Mouse (Mus musculus): ENCODE data around the gene Pxt1.

The Pxt1 gene

DNA sequence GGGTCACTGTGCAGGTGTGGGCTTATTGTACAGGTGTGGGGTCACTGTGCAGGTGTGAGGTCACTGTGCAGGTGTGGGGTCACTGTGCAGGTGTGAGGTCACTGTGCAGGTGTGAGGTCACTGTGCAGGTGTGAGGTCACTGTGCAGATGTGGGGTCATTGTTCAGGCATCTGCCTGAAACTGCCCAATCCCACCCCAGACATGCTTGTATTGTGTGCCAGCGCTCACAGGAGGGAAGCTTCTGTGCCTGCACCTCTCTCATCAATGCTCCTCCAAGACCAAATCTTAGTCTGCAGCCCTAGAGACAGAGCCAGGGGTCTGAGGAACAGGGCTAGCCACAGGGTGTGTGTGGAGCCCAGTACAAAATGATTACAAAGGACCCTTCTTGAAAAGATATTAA is 27.1 kb downstream of the Pxt1 start:
- DNase-seq (ENCODE audit: extremely low spot score, low read depth, low spot score), result no peak

DNA sequence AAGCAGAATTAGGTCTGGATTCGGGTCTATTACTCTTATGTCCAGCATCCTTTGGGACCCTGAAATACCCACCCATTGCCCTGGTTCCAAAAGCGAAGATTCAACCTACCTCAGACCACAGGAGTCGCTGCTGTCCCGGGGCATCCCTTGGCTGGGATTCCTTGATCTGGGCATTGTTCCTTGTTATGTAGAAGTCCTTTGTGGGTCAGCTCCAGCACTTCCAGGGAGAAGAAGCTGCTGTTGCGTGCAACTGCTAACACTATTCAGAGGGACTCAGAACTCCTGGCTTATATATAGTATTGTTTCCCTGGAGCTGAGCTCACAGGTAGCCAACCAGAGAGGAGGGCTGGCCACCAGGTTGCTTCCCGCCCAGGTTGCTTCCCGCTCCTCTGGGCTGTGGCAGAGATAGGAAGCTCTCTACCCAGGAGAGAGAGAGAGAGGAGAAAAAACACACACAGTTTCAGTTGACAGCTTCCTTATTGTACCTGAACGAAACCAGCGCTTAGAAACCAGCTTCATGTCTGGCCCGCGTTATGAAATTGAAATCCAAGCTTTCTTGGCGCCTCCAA is 28.5 kb downstream of the Pxt1 start, which contains the start of gene 4930539E08Rik:
TSS of gene 4930539E08Rik (minus strand) at position 265 of the 569 bp plus-strand sequence.
- DNase-seq (ENCODE audit: extremely low spot score, low read depth, low spot score), result no peak

DNA sequence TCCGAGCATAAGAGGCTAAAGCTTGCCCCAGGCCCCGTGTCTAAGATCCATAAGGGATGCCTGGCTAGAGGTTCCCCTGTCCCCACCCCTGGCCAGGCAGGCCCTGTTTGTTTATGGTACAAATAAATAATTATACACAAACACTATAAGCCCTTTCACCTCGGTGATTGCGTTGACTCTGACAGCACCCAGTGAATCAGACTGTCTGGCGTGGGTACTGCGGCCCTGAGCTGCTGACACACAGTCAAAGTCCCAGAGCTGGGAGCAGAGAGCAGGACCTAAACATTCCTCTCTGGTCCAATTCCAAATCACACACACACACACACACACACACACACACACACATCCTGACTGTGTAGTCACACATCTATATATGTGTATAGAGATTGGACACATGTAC is 29.7 kb downstream of the Pxt1 start:
- DNase-seq (ENCODE audit: extremely low spot score, low read depth, low spot score), result no peak

DNA sequence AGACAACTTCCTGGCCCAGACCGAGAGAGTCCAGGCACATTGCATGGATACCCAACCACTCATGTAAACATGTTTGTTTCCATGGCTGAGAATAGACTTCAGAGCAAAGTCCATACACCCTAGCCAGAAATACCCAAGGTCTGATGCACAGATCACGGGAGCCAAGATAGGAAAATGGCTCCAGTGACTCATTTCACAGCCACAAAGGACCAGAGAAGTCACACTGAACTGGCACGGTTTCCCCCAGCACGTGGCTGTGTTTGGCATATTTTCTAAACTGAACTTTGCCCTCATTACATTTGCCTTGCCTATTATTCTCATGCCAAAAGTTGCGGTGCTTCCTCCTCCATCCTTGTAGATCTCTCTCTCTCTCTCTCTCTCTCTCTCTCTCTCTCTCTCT is 30.4 kb downstream of the Pxt1 start:
- no peak for DNase-seq (ENCODE audit: extremely low spot score, low read depth, low spot score)

DNA sequence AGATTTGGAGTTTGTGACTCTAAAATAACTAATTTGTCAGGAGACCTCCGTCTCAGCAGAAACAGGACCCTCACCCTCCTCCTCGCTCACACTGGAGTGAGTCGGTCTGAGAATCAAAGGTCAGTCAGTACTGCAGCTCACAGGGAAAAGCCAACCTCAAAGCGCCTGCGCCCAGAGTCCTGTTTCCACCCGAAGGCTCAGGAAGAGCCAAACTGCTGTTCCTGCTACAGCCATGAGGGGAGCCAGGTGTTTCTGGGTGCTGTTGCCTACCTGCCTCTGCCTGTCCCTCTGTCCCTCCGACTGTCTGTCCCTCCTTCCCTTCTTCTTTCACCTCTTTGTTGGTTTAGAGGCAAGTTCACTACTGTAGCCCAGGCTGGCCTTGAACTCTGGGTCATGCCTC is 33.5 kb downstream of the Pxt1 start:
- DNase-seq (ENCODE audit: extremely low spot score, low read depth, low spot score), result no peak

DNA sequence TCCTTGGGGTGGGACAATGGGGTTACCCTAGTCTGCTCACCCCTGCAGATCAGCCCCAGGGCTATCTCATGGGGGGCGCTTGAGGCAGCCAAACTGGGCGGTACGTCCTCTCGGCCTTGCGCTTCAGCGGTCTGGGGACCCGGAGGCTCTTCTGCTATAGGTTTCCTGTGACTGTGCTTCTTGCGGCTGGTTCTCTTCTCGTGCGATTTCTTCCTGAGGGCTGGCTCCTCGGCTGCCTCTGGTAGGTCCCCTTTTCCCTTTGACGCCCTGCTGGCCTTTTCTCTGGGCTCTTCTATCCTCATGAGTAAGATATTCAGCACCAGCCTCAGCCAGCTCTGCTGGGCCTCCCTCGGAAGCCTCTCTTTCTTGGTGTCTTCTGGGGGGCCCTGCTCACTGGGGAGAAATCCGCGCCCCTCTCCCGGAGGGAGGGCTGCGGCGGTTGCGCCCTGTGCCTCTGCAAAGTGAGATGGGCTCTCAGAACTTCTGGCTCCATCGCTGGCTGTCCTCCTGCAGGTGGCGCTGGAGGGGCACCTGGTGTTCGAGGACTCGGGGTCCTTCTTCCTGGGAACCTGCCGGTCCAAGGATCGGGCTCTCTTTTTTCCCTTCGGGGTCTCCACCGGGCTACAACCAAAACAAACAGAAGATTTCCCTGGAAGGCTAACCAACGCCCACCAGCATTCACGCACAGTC is 34.2 kb downstream of the Pxt1 start:
- DNase-seq (ENCODE audit: extremely low spot score, low read depth, low spot score), result no peak

DNA sequence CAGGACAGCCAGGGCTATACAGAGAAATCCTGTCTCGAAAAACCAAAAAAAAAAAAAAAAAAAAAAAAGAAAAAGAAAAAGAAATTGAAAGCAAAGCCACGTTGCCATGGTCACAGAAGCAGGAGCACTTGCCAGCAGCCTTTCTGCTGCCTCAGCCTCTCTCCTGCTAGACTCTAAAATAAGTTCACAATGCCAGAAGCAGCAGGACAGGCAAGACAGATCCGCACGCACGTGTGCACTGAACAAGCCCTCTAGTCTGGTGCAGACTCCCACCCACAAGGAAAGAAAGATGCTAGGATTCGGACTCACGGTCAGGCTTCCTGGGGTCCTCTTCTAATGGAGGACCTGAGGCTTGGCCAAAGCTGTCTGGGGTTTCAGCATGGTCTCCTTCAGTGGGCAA is 35.7 kb downstream of the Pxt1 start:
- no peak for DNase-seq (ENCODE audit: extremely low spot score, low read depth, low spot score)

DNA sequence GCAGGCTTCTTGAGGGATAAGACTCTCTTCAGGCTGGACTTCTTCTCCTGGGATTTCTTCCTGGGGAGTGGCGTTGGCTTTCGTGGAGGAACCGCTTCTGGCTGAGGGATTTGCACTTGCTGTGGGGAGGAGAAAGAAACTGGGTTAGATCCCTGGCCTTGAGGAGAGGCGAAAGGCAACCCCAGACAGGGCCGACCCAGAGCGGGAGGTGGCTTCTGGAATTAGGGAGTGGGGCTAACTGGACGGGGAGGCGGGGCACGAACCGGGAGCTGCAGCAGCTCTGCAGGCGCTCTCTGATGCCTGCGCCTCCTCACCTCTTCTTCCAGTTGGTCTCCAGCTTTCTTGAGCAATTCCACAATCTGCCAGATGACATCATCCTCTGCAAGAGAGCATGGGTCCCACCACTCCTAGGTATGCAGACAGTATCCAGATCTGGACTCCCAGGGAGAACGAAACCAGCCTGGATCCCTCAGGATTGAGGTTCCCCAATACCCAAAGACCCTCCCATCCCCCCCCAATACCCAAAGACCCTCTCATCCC is 38.2 kb downstream of the Pxt1 start:
- DNase-seq (ENCODE audit: extremely low spot score, low read depth, low spot score), result no peak

DNA sequence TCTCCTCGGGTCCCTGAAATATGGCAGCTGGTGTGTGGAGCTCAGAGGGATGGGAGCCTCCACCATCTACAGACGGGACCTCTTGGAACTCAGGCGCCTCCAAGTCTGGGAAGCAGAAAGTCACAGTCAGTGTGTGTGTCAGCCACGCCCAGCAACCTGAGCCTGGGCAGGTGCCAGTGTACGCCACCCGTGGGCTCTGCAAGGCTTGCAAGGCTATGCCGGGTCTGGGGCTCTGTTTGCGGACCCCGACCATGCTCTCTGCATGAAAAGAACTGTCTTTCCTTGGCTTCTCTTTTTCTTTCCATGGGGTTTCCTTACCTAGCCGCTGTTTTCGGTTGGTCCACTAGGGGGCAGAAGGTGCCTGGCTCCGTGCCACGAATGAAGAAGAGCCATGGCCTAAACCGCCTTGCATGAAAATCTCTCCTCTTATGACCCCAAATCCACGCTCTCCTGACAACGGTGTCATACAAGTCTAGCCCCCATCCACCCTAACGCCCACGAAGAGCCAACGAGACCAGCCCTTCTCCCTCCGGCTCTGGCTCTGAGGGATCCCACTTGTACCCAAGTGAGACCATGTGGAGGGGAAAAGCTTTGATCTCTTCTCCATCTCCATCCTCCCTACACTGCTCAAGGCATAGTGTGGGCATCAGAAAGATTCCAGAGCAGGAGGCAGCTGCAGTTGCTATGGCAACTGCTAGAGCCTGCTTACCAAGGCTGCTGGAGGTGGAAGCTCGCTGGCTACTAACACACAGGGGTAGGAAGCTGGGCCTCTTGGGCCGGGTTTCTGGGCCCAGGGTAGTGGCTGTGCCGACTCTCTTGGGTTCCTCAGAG is 38.9 kb downstream of the Pxt1 start:
- no peak for DNase-seq (ENCODE audit: extremely low spot score, low read depth, low spot score)

DNA sequence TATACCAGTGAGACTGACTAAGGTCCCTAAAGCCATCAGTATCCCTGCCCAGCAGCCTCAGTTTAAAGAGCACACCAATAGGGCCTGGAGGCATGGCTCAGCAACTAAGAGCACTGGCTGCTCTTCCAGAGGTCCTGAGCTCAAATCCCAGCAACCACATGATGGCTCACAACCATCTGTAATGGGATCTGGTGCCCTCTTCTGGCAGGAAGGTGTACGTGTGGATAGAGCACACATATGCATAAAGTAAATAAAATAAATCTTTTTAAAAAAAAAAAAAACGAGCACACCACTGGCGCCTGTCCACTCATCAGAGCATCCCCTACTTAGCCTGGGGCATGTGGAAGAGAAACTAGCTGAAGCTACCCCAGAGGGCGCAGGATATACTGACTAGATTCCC is 42.1 kb downstream of the Pxt1 start:
- no peak for DNase-seq (ENCODE audit: extremely low spot score, low read depth, low spot score)

DNA sequence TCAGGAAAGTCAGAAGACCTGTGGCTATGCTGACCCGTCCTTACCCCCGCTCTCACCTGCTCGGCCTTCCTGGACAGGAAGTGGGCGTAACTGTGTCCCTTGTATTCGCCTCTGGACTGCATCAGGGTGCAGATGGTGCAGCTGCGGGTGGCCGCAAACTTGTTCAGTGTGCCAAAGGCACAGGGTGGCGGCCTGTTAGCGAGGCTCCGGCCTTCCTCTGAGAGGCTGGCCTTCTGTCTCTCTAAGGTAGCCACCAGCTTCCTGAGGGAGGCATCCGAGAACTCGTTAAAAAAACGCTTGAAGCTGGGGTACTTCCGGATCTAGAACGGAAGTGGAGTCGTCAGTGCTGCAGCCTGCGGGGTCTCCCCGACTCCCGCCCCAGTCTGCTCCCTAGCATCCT is 44.2 kb downstream of the Pxt1 start:
- DNase-seq (ENCODE audit: extremely low spot score, low read depth, low spot score), result no peak

DNA sequence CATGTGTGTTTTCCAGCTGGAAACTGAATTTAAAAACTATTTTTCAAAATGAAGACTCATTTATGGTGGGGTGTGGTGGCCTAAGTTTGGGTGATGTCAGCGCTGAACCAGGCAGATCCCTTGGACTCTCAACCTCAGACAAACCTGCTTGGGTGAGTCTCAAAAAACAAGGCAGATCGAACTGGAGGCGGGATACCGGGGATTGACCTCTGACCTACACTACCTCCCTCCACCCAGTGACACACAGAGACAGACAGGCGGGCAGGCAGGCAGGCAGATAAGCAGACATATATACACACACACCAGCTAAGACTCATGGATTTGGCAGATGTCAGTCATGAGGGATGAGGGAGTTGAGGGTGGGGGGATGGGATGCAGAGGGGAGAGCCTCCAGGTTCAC is 45.4 kb downstream of the Pxt1 start:
- DNase-seq (ENCODE audit: extremely low spot score, low read depth, low spot score), result no peak

DNA sequence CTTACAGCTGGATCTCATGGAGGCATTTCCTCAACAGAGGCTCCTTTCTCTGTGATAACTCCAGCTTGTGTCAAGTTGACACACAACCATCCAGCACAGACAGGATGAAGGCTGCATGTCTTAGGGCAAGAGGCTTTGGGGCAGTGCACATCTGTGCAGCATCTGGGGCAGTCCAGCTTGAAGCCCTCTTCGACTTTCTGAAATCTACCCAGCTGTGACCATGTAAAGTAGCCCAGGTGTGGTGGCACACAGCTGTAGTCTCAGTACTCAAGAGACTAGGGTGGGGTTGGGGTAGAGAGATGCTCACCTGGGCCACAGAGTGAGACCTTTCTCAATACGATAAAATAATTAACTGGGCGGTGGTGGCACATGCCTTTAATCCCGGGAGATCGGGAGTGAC is 45.8 kb downstream of the Pxt1 start:
- DNase-seq (ENCODE audit: extremely low spot score, low read depth, low spot score), result no peak

DNA sequence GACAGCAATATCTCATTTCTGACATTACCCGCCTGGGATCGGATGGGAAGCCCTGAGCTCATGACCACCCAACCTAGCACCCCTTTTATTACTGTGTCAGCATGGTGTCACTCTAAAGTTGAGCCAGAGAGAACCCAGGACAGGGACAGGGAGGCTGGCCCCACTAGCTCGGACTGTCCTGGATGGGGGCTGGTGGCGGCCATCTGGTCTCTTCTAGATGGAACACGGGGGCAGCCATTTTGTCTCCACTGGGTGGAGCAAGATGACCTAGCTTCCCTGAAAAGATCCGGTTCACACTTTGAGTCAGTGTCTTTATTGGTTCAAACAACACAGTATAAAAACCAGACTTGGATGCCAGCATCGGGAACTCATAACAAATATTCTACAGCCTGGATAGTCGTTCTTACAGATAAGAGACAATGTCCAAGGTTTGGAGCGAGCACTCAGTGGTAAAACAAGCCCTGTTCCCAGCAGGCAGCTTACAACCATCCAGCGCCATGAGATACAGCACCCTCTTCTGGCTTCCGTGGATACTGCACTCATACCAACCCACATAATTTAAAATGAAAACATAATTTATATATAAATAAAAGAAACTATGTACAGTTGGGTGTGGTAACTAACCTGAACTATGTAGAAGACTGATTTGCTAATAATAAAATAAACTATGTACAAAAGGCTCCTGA is 47.4 kb downstream of the Pxt1 start:
- no peak for DNase-seq (ENCODE audit: extremely low spot score, low read depth, low spot score)

DNA sequence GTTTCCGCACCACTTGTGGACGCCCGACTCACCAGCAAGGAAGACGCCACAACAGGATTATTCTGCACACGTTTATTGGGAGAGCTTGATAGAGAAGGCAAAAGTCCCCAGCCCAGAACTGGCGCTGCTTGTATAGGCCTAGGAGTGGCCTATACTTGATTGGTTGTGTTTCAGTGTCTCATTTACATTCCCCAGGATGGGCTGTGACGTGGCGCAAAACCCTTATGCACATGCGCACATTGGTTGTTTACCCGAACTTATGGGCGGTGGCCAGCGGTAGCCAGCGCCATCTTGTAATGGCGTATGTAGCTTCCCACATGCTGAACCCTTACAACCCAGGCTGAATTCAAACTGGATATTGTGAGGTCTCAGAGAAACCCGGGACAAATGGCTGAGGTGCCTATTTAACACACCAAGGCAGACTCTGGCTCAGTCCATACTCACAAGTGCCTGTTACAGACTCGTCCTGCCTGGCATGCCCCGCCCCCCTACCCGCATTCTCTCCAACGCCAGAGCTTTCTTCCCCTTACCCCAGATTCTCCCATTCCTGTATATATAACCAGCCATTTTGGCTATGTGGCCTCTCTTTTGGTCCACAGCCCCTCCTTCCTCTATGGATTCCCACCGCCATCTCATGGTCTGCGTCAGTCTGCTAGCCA is 48.3 kb downstream of the Pxt1 start:
- DNase-seq (ENCODE audit: extremely low spot score, low read depth, low spot score), result no peak

DNA sequence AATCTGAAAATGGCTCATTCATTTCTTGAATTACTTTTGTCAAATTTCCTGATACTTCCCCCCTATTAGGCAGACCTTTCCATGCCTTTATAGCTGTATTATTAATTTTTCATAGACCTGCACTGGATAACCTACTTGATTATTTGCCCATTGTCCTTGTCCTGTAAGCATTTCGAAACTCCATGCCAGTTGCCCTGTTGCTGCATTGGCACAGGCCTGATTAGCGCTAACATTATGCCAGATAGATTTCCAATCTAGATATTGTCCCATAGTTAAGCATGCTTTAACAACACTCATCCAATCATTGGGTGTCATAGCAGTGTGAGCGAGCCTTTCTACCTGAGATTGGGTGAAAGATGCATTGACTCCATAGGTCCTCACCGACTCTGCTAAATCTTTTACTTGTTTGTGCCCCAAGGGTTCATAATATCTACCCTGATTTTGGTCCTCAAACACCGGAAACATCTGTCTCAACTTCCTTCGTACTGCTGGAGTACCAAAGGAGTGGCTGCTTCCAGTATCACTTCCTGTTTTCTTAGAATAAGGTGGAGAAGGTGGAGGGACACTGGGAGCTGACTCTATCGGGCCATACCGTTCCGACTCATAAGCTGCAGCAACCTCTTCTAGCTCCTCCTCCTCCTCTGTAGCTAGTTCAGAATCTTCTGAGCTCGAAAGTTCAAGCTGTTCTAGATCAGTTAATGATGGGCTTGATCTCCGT is 49.4 kb downstream of the Pxt1 start:
- DNase-seq (ENCODE audit: extremely low spot score, low read depth, low spot score), result no peak

DNA sequence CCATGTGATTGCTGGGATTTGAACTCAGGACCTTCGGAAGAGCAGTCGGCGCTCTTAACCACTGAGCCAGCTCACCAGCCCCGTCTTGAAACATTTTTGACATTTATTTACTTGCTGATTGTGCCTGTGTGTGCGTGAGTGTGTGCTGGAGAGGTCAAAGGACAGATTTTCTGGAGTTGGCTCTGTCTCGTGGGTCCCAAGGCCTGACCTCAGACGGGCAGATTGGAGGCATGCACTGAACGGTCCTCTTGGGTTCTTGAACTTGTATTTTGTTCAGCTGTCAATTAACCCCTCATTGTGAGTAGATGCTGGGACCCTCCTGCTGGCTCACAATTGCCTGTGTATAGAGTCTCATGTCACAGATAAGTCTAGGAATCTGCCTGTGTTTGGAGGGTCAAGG is 57.4 kb downstream of the Pxt1 start:
- DNase-seq (ENCODE audit: extremely low spot score, low read depth, low spot score), result no peak

DNA sequence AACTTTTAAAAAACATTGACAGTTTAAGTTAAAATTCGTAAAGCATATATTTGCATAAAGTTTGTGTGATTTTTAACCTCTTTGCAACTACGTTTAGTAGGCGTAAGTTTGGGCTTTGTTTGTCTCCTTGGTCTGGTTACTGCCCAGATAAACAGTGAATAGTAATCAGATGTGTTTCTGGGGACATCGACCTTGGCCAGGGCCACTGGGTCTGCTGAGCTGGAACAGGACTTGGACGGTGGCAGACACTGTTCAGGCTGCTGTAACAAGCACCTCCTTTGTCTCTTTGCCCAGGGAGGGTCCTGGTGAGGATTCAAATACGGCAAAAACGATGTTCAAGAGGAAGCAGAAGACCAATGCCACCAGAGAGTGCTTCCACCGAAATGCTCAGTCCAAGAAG is 58.4 kb downstream of the Pxt1 start:
- DNase-seq (ENCODE audit: extremely low spot score, low read depth, low spot score), result no peak

Data from hindlimb bud, embryonic 11.5 days (tissue).